Mouse (Mus musculus) testis, adult 2 months (tissue): Measurements from ENCODE around the gene Nckap5. TPM values are rescaled to one million over a fixed set of nuclear protein-coding genes. Genes with fewer than 3 reads are reported as not detected.

Experiments used
- H3K27ac ChIP-seq: fragments of 200-500 bp; 2 replicates; pipeline ENCODE4 v1.5.1; 2012; ENCODE audit warnings: low read depth, low read length; ENCODE audit not compliant: control insufficient read depth, insufficient read depth
- H3K27me3 ChIP-seq: fragments of 200-500 bp; 2 replicates; pipeline ENCODE4 v1.6.1; 2012; ENCODE audit warnings: mild to moderate bottlenecking, low read length, moderate library complexity; ENCODE audit not compliant: control insufficient read depth, insufficient read depth
- H3K36me3 ChIP-seq: fragments of 200-500 bp; 2 replicates; pipeline ENCODE4 v1.6.1; 2012; ENCODE audit warnings: mild to moderate bottlenecking, low read length; ENCODE audit not compliant: control insufficient read depth, insufficient read depth
- H3K4me1 ChIP-seq: fragments of 200-500 bp; 2 replicates; pipeline ENCODE4 v1.6.1; 2012; ENCODE audit warnings: low read length; ENCODE audit not compliant: control insufficient read depth, insufficient read depth
- H3K4me3 ChIP-seq: fragments of 200-500 bp; 2 replicates; pipeline ENCODE4 v1.5.1; 2012; ENCODE audit warnings: low read depth, mild to moderate bottlenecking, low read length, moderate library complexity, mixed read lengths; ENCODE audit not compliant: control insufficient read depth
- CTCF ChIP-seq: fragments of 200-500 bp; IDR thresholded peaks from 2 replicates; pipeline ENCODE4 v1.5.1; 2012; ENCODE audit warnings: low read depth, mild to moderate bottlenecking, inconsistent platforms, low read length, moderate library complexity; ENCODE audit not compliant: control insufficient read depth, insufficient read depth, insufficient replicate concordance
- POLR2A ChIP-seq: fragments of 200-500 bp; IDR thresholded peaks from 2 replicates; pipeline ENCODE4 v1.6.1; 2012; ENCODE audit warnings: low read depth, mild to moderate bottlenecking, inconsistent platforms, low read length, moderate library complexity; ENCODE audit not compliant: control insufficient read depth
- polyA plus RNA-seq: library from polyadenylated mRNA; depleted of rRNA; stranded (reverse); fragments of >200 nt; gene quantifications from 2 replicates; pipeline ENCODE4 v1.2.3, GENCODE M21; 2012; rRNA removed

Gene Nckap5
- polyA plus RNA-seq = 1.0 and 1.4 TPM in 2 replicates

GRCm38 (mm10) chr1:126830031-126830927 lies at the start of gene Nckap5:
Gene Nckap5, minus strand, starts transcription at chr1:126830799.
- Histone ChIP-seq H3K4me3 (peak within 1 kb of the TSS; percentile 43), H3K4me1 (peaks cover 7% of the 10 kb centered on the region), H3K27ac (no peak within 1 kb of the TSS), H3K27me3 (no peaks in the 10 kb centered on the region), H3K36me3 (no peaks in the 10 kb centered on the region)
- no peak for TF ChIP-seq POLR2A
- TF ChIP-seq CTCF = no peak

- H3K36me3 ChIP-seq = no peaks in the 10 kb centered on the region
- TF ChIP-seq POLR2A = no peak
- no peak for TF ChIP-seq CTCF
- H3K4me1 ChIP-seq = no peaks in the 10 kb centered on the region
- no peak overlapping the region for H3K27ac ChIP-seq
- no peaks in the 10 kb centered on the region for H3K27me3 ChIP-seq
- H3K4me3 ChIP-seq = no peak overlapping the region
Observed at GRCm38 (mm10) chr1:126877495-126877894, 46.9 kb upstream of the Nckap5 start.

- Histone ChIP-seq H3K27me3 (no peaks in the 10 kb centered on the region), H3K36me3 (no peaks in the 10 kb centered on the region), H3K4me3 (no peak overlapping the region), H3K27ac (no peak overlapping the region), H3K4me1 (no peaks in the 10 kb centered on the region)
- no peak for TF ChIP-seq POLR2A
- TF ChIP-seq CTCF = no peak
Observed at GRCm38 (mm10) chr1:126868372-126868771, 37.8 kb upstream of the Nckap5 start.

GRCm38 (mm10) chr1:126867912-126868311 lies 37.3 kb upstream of the Nckap5 start:
- no peaks in the 10 kb centered on the region for H3K4me1 ChIP-seq
- H3K27ac ChIP-seq = no peak overlapping the region
- H3K36me3 ChIP-seq = no peaks in the 10 kb centered on the region
- no peak for TF ChIP-seq CTCF
- TF ChIP-seq POLR2A = no peak
- no peaks in the 10 kb centered on the region for H3K27me3 ChIP-seq
- no peak overlapping the region for H3K4me3 ChIP-seq

GRCm38 (mm10) chr1:126865591-126866086 lies 35.0 kb upstream of the Nckap5 start:
- Histone ChIP-seq H3K4me3 (no peak overlapping the region), H3K27me3 (no peaks in the 10 kb centered on the region), H3K27ac (no peak overlapping the region), H3K36me3 (no peaks in the 10 kb centered on the region), H3K4me1 (no peaks in the 10 kb centered on the region)
- TF ChIP-seq CTCF = no peak
- no peak for TF ChIP-seq POLR2A

GRCm38 (mm10) chr1:126861816-126862215 lies 31.2 kb upstream of the Nckap5 start:
- Histone ChIP-seq H3K4me1 (no peaks in the 10 kb centered on the region), H3K36me3 (no peaks in the 10 kb centered on the region), H3K27ac (no peak overlapping the region), H3K27me3 (no peaks in the 10 kb centered on the region), H3K4me3 (no peak overlapping the region)
- TF ChIP-seq POLR2A = no peak
- TF ChIP-seq CTCF = no peak

- no peaks in the 10 kb centered on the region for H3K4me1 ChIP-seq
- no peak overlapping the region for H3K27ac ChIP-seq
- TF ChIP-seq CTCF (no peak), POLR2A (no peak)
Observed at GRCm38 (mm10) chr1:126860537-126860936, 29.9 kb upstream of the Nckap5 start.

More at GRCm38 (mm10) chr1:126860537-126860936, 29.9 kb upstream of the Nckap5 start:
- Histone ChIP-seq H3K4me3 (no peak overlapping the region), H3K36me3 (no peaks in the 10 kb centered on the region), H3K27me3 (no peaks in the 10 kb centered on the region)
